Mouse (Mus musculus) liver, adult (tissue): ENCODE measurements around the gene Pklr.

Source experiments
- GATA4 ChIP-seq: IDR thresholded peaks from 2 replicates; pipeline ENCODE4 v1.6.1; 2014; ENCODE audit warnings: mild to moderate bottlenecking, low read length; ENCODE audit not compliant: insufficient replicate concordance

Gene Pklr

GRCm38 (mm10) chr3:89147101-89147978 is 11.4 kb downstream of the Pklr start:
- TF ChIP-seq GATA4: no peak

DNA sequence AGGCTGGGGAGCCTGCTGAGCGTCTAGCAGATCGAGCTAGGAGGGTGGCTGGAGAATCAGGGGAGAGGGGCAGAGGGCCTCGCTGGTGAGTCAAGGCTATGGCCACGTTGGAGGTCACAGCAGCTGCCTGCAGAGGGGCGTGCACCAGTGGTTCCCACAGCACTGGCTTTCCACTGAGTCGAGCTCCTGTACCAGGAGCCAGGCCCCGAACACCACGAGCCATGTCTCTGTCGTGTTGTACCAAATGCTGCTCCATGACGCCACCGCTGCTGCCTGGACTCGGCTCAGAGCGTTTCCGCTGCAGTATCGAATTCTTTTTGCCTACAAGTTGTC is 12.0 kb downstream of the Pklr start:
- no peak for TF ChIP-seq GATA4

GRCm38 (mm10) chr3:89148567-89148966 is 12.6 kb downstream of the Pklr start:
- no peak for TF ChIP-seq GATA4

DNA sequence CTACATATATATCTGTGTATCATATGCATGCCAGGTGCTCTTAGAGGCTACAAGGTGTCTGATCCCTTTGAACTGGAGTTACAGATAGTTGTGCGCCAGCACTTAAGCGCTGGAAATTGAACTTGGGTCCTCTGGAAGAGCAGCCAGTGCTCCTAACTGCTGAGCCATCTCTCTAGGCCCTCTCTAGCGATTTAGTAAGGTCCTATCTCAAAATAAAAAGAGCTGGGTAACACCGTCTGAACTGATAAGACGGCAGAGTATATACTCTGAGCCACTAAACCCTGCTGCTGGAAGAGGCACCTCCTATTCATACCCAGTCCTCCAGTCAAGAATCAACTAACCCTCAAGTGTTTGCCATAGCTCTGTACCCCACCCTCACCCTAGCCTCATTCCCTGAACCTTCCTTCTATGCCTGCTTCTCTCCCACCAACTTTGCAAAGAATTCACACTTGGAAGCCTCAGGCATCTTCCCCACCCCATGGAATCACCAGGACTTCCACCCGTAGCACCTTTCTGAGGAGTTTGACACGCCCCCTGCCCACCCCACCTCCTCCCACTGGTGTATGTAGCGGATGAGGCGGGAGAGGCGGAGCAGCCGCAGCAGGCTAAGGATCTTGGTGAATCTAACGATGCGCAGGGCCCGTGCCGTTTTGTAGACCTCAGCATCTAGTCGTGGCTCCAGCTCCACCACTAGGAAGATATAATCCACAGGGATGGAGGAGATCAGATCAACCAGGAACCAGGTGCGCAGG is 16.3 kb downstream of the Pklr start:
- TF ChIP-seq GATA4: no peak

- no peak for TF ChIP-seq GATA4
Measured at GRCm38 (mm10) chr3:89156951-89157350, 21.0 kb downstream of the Pklr start.

DNA sequence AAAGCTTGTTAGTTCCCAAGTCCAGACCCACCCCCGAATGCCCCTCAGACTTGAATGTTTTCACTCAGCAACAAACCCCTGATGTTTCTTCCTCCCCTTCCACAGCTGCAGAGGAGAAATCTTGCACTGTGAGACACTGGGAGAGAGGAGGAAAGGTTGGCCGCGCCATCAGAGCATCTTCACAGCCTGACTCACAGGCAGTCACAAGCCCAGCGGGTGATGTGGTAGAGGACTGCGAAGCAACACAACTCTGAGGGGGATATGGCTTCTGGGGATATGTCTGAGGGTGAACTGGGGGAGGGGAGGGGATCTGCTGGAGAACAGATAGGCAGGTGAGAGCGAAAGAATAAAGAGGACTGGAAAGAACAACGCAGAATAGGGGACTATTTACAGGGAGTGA is 22.7 kb downstream of the Pklr start:
- no peak for TF ChIP-seq GATA4

DNA sequence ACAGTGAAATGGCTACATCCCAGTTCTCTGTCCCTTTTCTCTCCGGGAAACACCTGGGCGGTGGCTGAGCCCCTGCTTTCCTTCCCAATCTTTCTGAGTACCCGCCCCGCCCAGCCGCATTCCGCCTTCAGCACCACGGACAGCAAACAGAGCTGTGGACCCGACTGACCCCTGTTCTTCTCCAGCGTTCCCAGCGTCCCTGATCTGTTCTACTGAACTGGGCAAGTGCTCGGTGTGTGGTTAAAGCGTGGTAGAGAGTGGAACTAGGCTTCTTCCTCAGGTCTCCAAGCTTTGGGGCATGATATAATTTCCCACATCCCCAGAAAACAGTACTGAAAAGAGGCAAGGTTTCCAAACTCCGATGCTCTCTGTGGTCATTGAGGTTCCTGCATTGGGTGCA is 23.3 kb downstream of the Pklr start:
- no peak for TF ChIP-seq GATA4

GRCm38 (mm10) chr3:89159616-89160344 is 23.8 kb downstream of the Pklr start, which contains the start of gene Hcn3:
Gene Hcn3, minus strand, starts transcription at chr3:89160196.
- TF ChIP-seq GATA4: no peak

GRCm38 (mm10) chr3:89161786-89162185 is 25.8 kb downstream of the Pklr start:
- no peak for TF ChIP-seq GATA4

DNA sequence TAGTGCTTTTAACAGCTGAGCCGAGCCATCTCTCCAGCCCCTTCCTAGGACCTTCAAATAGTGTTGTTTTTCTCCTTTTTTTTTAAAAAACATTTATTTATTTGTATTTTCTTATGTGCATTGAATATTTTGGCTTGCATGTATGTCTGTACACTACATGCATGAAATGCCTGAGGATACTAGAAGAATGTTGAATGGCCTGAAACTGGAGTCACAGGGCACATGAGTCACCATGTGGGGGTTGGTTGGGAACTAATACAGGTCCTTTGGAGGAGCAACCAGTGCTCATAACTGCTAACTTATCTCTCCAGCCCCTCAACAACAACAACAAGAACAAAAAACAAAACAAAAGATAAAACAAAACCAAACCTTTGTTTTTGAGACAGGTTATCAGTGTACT is 27.2 kb downstream of the Pklr start:
- TF ChIP-seq GATA4: no peak

GRCm38 (mm10) chr3:89163643-89164245 is 27.8 kb downstream of the Pklr start:
- no peak for TF ChIP-seq GATA4

DNA sequence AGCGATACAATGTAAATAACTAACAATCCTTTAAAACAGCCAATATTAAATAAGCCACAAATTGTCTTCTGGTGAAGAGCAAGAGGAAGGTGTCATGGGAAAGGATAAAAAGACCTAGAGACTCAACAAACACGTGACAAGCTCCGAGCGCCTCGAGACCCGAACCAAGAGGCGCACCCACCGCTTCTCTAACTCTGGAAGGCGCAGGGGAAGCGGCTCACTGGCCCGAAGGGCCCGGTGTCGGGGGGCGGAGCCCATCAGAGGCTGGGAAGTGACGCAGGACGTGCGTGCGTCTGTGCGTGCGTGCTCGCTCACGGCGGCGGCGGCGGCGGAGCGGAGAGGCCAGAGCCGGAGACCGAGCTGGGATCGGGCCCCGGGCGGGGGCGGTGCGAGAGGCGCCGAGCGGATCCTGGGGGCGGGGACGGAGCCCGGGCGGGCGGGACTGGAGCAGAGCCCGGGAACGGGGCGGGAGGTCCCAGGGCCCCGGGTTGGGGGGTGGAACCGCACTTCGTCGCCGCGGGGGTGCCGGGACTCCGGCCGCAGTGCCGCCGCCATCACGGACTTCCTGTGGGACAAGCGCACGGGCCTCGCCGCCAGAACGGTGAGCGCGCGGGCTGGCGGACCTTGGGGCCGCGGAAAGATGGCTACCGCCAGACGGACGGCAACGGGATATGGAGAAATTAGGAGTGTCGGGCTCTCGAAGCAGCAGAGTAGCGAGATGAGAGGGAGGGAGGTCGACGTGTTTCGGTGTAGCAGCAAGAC is 28.7 kb downstream of the Pklr start, which contains the start of gene Clk2:
Gene Clk2 (plus strand): TSS at position 290 of the 762 bp plus-strand sequence.
- TF ChIP-seq GATA4: no peak

DNA sequence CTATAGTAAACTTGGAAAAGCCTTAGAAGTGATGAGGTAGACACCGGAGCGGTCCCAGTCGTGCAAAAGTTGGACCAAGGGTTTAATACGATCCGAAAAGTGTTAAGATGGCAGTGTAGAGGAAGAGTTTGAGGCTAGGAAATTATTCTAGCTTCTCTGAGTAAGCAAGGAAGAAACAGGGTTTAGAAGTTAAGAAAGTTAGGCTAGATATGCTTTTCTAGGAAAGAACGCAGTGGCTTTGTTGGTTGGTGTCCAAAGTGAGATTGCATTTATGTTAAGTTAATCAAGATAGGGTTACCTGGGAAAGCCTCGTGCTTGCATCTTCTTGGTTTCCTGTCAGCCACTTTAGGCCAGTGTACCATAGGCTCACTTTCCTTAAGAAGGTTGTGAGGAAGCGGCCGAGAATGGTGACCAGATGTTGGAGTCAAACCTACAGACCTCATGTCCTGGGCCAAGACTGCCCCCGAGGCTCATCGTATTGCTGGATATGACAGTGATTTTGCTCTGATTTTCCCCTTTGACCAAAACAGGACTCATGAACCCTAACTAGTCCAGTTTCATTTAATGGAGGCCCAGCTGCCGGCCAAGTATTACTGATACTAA is 29.4 kb downstream of the Pklr start:
- TF ChIP-seq GATA4: no peak

- TF ChIP-seq GATA4: no peak
Measured at GRCm38 (mm10) chr3:89166945-89167344, 31.0 kb downstream of the Pklr start.
